Mouse (Mus musculus): ENCODE measurements around the gene Sema5b. TPM values are rescaled to one million over a fixed set of nuclear protein-coding genes. Genes with fewer than 3 reads are reported as not detected.

Gene Sema5b
- polyA plus RNA-seq, 1 experiment from 2014 or later, result 2.6 TPM

DNA sequence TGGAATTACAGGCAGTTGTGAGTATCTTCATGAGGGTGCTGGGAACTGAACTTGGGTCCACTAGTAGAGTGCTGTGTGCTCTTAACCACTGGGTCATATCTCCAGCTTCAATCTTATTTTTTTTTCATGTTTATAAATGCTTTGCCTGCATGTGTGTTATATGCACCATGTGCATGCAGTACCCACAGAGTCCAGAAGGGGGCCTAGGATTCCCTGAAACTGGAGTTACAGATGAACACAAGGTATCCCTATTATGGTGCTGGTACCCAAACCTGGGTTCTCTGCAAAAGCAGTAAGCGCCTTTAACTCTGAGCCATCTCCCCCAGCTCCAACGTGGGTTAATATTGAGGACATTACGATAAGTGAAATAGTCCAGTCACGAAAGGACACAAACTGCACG, 52.5 kb downstream of the Sema5b start:
- Histone ChIP-seq H3K4me3 (ENCODE audit: low read depth, low read length) (no peak overlapping the region), H3K27me3 (ENCODE audit: control insufficient read depth, insufficient read depth, low read length) (peaks cover 21% of the 10 kb centered on the region), H3K4me1 (ENCODE audit: control insufficient read depth, insufficient read depth, low read length) (peaks cover 15% of the 10 kb centered on the region), H3K4me2 (no peak overlapping the region), H3K27ac (ENCODE audit: low read depth, low read length) (no peak overlapping the region), H3K36me3 (ENCODE audit: control insufficient read depth, insufficient read depth, low read length) (no peaks in the 10 kb centered on the region), H3K9ac (ENCODE audit: low read depth, low read length) (no peak overlapping the region), H3K9me3 (replicated peaks; ENCODE audit: control insufficient read depth, low read length) (no peaks in the 10 kb centered on the region)
- no peak for ATAC-seq (replicated peaks; ENCODE audit: insufficient number of reproducible peaks, low FRiP score, low TSS enrichment)
- 87% methylated on average over 5 of the region's 5 CpGs for WGBS (ENCODE audit: insufficient replicate concordance)

DNA sequence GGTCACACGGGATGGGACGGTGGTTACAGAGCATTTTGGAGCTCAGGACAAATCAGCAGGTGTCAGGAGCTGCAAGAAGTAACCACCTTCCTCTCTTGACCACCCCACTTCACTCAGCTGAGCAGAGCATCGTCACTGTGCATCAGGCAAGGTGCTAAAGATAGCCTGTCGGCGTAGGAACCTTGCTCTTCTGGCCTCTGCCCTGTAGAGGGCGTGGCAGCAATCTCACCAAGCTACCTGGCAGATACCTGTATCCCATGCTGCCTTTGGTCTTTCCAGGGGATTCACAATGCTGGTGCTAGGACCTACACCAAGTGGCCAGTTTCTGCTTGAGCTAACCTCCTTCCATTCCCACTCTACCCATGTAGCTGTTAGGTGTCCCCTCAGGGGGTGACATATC, 55.3 kb downstream of the Sema5b start:
- no peaks in the 10 kb centered on the region for H3K9me3 ChIP-seq (replicated peaks; ENCODE audit: control insufficient read depth, low read length)
- H3K4me3 ChIP-seq (ENCODE audit: low read depth, low read length), result no peak overlapping the region
- H3K27me3 ChIP-seq (ENCODE audit: control insufficient read depth, insufficient read depth, low read length), result peaks cover 11% of the 10 kb centered on the region
- no peak overlapping the region for H3K9ac ChIP-seq (ENCODE audit: low read depth, low read length)
- WGBS (ENCODE audit: insufficient replicate concordance), result 42% methylated on average over 6 of the region's 6 CpGs
- H3K36me3 ChIP-seq (ENCODE audit: control insufficient read depth, insufficient read depth, low read length), result no peaks in the 10 kb centered on the region
- peaks cover 11% of the 10 kb centered on the region for H3K4me1 ChIP-seq (ENCODE audit: control insufficient read depth, insufficient read depth, low read length)
- no peak for ATAC-seq (replicated peaks; ENCODE audit: insufficient number of reproducible peaks, low FRiP score, low TSS enrichment)
- no peak overlapping the region for H3K4me2 ChIP-seq
- H3K27ac ChIP-seq (ENCODE audit: low read depth, low read length), result no peak overlapping the region

DNA sequence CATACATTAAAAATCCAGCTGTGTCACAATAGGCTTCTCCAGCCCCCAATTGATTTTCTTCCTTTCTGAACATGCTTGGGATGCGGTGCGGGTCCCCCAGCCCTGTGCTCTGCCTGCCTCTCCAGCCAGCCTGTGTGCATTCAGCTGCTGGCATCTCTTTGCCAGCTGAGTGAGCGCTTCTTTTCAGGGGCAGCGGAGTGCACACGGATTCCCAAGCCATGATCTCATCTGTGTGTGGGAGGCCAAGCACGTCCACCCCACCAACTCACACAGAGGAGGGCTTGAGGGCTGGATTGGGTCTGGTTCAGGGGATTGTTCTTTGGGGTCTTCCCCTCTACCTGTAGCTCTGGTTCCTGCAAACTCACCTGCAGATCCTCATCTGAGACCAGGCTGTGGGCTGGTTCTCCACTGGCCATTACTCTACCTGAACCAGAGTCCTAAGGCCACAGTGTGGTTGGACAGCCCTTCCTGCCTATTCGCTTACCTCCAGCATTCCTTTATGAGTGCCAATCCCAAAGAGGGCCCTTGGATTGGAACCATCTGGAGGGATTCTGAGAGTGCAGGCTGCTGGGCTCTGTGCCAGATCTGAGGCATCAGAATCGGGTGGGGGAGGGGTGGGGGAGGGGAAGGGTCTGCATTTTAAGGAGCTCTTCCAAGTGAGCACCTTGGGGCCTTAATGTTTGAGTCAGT, 55.9 kb downstream of the Sema5b start:
- 0 out of 2 replicates have a peak, but pooled peaks have one; percentile 24 for ATAC-seq (replicated peaks; ENCODE audit: insufficient number of reproducible peaks, low FRiP score, low TSS enrichment)
- no peak overlapping the region for H3K4me2 ChIP-seq
- no peak overlapping the region for H3K9ac ChIP-seq (ENCODE audit: low read depth, low read length)
- no peak overlapping the region for H3K4me3 ChIP-seq (ENCODE audit: low read depth, low read length)
- no peak overlapping the region for H3K27ac ChIP-seq (ENCODE audit: low read depth, low read length)
- H3K4me1 ChIP-seq (ENCODE audit: control insufficient read depth, insufficient read depth, low read length), result peaks cover 11% of the 10 kb centered on the region
- no peaks in the 10 kb centered on the region for H3K9me3 ChIP-seq (replicated peaks; ENCODE audit: control insufficient read depth, low read length)
- 45% methylated on average over 8 of the region's 8 CpGs for WGBS (ENCODE audit: insufficient replicate concordance)
- peaks cover 12% of the 10 kb centered on the region for H3K27me3 ChIP-seq (ENCODE audit: control insufficient read depth, insufficient read depth, low read length)
- no peaks in the 10 kb centered on the region for H3K36me3 ChIP-seq (ENCODE audit: control insufficient read depth, insufficient read depth, low read length)

DNA sequence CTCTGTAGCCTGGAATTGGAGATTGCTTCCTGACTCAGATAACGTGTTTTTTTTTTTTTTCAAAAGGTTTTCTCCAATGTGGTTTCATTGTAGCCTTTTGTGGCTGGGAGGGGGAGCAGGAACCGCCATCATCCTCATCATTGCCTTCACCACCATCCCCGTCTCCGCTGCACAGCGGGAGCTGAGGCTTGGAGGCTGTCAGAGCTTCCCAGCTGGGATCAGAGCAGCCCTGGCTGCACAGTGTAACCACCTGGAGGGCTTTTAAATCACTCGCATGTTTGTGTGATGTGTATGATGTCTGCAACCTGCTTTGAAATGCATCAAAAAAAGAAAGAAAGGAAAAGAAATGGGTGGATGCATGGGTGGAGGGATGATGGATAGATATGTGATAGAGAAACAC, 57.0 kb downstream of the Sema5b start:
- peaks cover 8% of the 10 kb centered on the region for H3K4me1 ChIP-seq (ENCODE audit: control insufficient read depth, insufficient read depth, low read length)
- H3K4me2 ChIP-seq, result no peak overlapping the region
- H3K4me3 ChIP-seq (ENCODE audit: low read depth, low read length), result no peak overlapping the region
- no peak overlapping the region for H3K9ac ChIP-seq (ENCODE audit: low read depth, low read length)
- no peak for ATAC-seq (replicated peaks; ENCODE audit: insufficient number of reproducible peaks, low FRiP score, low TSS enrichment)
- WGBS (ENCODE audit: insufficient replicate concordance), result 9% methylated on average over 6 of the region's 6 CpGs
- H3K9me3 ChIP-seq (replicated peaks; ENCODE audit: control insufficient read depth, low read length), result no peaks in the 10 kb centered on the region
- peaks cover 12% of the 10 kb centered on the region for H3K27me3 ChIP-seq (ENCODE audit: control insufficient read depth, insufficient read depth, low read length)
- no peak overlapping the region for H3K27ac ChIP-seq (ENCODE audit: low read depth, low read length)
- H3K36me3 ChIP-seq (ENCODE audit: control insufficient read depth, insufficient read depth, low read length), result no peaks in the 10 kb centered on the region

DNA sequence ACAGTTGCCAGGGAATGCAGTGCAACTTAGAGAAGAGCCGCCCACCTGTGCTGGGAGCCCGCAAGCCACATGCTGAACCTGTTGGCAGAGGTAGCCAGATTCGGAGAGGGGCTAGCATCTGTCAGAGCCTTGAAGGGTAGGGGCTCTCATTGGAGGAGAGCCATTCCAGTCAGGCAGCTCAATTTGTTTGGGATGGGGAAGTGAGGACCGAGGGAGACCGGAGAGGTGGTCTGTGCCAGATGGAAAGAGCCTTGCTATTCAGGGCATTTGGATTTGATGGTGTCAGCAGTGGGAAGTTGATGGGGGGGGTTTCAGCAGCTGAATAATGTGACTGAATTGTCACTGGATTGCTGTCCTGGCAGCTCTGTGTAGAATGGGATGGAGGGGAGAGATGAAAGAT, 57.9 kb downstream of the Sema5b start:
- H3K27me3 ChIP-seq (ENCODE audit: control insufficient read depth, insufficient read depth, low read length), result peaks cover 12% of the 10 kb centered on the region
- H3K9ac ChIP-seq (ENCODE audit: low read depth, low read length), result no peak overlapping the region
- H3K36me3 ChIP-seq (ENCODE audit: control insufficient read depth, insufficient read depth, low read length), result no peaks in the 10 kb centered on the region
- H3K4me3 ChIP-seq (ENCODE audit: low read depth, low read length), result no peak overlapping the region
- no peaks in the 10 kb centered on the region for H3K9me3 ChIP-seq (replicated peaks; ENCODE audit: control insufficient read depth, low read length)
- H3K27ac ChIP-seq (ENCODE audit: low read depth, low read length), result no peak overlapping the region
- H3K4me2 ChIP-seq, result no peak overlapping the region
- no peak for ATAC-seq (replicated peaks; ENCODE audit: insufficient number of reproducible peaks, low FRiP score, low TSS enrichment)
- 51% methylated on average over 5 of the region's 5 CpGs for WGBS (ENCODE audit: insufficient replicate concordance)
- H3K4me1 ChIP-seq (ENCODE audit: control insufficient read depth, insufficient read depth, low read length), result peaks cover 13% of the 10 kb centered on the region

GRCm38 (mm10) chr16:35600282-35600681, 59.3 kb downstream of the Sema5b start:
- no peak overlapping the region for H3K4me3 ChIP-seq (ENCODE audit: low read depth, low read length)
- no peaks in the 10 kb centered on the region for H3K36me3 ChIP-seq (ENCODE audit: control insufficient read depth, insufficient read depth, low read length)
- H3K27me3 ChIP-seq (ENCODE audit: control insufficient read depth, insufficient read depth, low read length), result peaks cover 11% of the 10 kb centered on the region
- WGBS (ENCODE audit: insufficient replicate concordance), result 69% methylated on average over 5 of the region's 5 CpGs
- H3K27ac ChIP-seq (ENCODE audit: low read depth, low read length), result no peak overlapping the region
- no peak overlapping the region for H3K4me2 ChIP-seq
- H3K4me1 ChIP-seq (ENCODE audit: control insufficient read depth, insufficient read depth, low read length), result peaks cover 13% of the 10 kb centered on the region
- H3K9me3 ChIP-seq (replicated peaks; ENCODE audit: control insufficient read depth, low read length), result no peaks in the 10 kb centered on the region
- no peak for ATAC-seq (replicated peaks; ENCODE audit: insufficient number of reproducible peaks, low FRiP score, low TSS enrichment)
- H3K9ac ChIP-seq (ENCODE audit: low read depth, low read length), result no peak overlapping the region

DNA sequence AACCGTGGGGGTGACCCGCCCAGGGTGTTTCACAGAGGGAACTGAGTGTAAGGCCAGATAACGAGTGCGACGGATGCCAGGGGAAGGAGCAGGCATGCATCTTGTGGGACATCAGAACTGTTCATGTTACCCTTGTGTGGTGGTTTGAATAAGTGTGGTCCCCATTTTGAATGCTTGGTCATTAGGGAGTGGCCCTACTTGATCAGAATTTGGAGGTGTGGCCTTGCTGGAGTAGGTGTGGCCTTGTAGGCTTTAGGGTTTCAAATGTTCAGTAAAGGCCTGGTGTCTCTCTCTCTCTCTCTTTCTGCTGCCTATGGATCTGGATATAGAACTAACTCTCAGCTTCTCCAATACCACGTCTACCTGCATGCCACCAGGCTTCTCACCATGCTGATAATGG, 60.5 kb downstream of the Sema5b start:
- Histone ChIP-seq H3K4me2 (no peak overlapping the region), H3K27ac (ENCODE audit: low read depth, low read length) (no peak overlapping the region), H3K27me3 (ENCODE audit: control insufficient read depth, insufficient read depth, low read length) (peaks cover 11% of the 10 kb centered on the region), H3K36me3 (ENCODE audit: control insufficient read depth, insufficient read depth, low read length) (no peaks in the 10 kb centered on the region), H3K9ac (ENCODE audit: low read depth, low read length) (no peak overlapping the region), H3K4me1 (ENCODE audit: control insufficient read depth, insufficient read depth, low read length) (peaks cover 13% of the 10 kb centered on the region), H3K4me3 (ENCODE audit: low read depth, low read length) (no peak overlapping the region), H3K9me3 (replicated peaks; ENCODE audit: control insufficient read depth, low read length) (no peaks in the 10 kb centered on the region)
- no peak for ATAC-seq (replicated peaks; ENCODE audit: insufficient number of reproducible peaks, low FRiP score, low TSS enrichment)
- 89% methylated on average over 6 of the region's 6 CpGs for WGBS (ENCODE audit: insufficient replicate concordance)

DNA sequence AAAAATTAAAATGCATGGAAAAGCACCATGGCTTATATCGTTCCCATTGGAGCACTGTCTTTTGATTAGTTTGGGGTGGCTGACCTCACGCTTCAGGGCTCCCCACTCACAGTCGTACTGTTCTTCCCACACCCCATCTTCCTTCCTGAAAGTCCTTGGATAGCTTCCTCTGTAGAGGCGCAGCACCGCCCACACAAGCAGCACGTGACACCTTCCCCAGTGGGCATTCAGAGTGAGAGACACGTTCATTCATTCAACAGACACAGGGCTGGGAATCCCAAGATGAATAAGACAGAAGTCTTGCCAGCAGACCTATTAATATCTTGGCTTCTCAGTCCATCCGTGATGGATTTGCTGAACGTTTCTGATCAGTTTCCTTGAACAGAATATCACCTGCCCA, 61.6 kb downstream of the Sema5b start:
- H3K27ac ChIP-seq (ENCODE audit: low read depth, low read length), result no peak overlapping the region

More for the DNA sequence above, 61.6 kb downstream of the Sema5b start:
- ATAC-seq (replicated peaks; ENCODE audit: insufficient number of reproducible peaks, low FRiP score, low TSS enrichment), result no peak
- no peaks in the 10 kb centered on the region for H3K36me3 ChIP-seq (ENCODE audit: control insufficient read depth, insufficient read depth, low read length)
- no peak overlapping the region for H3K4me2 ChIP-seq
- H3K4me3 ChIP-seq (ENCODE audit: low read depth, low read length), result no peak overlapping the region
- peaks cover 9% of the 10 kb centered on the region; the same call in 1 of the 2 replicates for H3K4me1 ChIP-seq (ENCODE audit: control insufficient read depth, insufficient read depth, low read length)
- H3K9me3 ChIP-seq (replicated peaks; ENCODE audit: control insufficient read depth, low read length), result no peaks in the 10 kb centered on the region
- whole genome bisulfite sequencing (ENCODE audit: insufficient replicate concordance), result 65% methylated on average over 9 of the region's 9 CpGs
- H3K9ac ChIP-seq (ENCODE audit: low read depth, low read length), result no peak overlapping the region
- H3K27me3 ChIP-seq (ENCODE audit: control insufficient read depth, insufficient read depth, low read length), result peaks cover 11% of the 10 kb centered on the region

Data from heart, embryonic 11.5 days (tissue).